Mouse (Mus musculus) inflammation-experienced regulatory T-cells (primary cell): Measurements from ENCODE around the gene Ap4s1. TPM values are rescaled to one million over a fixed set of nuclear protein-coding genes. Genes with fewer than 3 reads are reported as not detected.

Experiments used
- polyA plus RNA-seq, 2 experiments: library from polyadenylated mRNA; unstranded; fragments of 100-300 nt; shearing (Covaris generic); gene quantifications; one replicate each; pipeline ENCODE4 v1.2.1; 2017

Gene Ap4s1
- 10 to 100 TPM; 49.7 to 50.8 TPM for polyA plus RNA-seq

GRCm38 (mm10) chr12:51690893-51691844 is at the start of gene Ap4s1:
TSS of gene Ap4s1 (plus strand) at chr12:51691033.

GRCm38 (mm10) chr12:51691845-51692632 is 1.2 kb downstream of the Ap4s1 start, which contains the start of gene Strn3:
TSS of gene Strn3 (minus strand) at chr12:51691897.

Other genes with a start within 250 kb of the Ap4s1 start
- 1 to 10 TPM in 1 of 2 experiments, under 1 TPM in 1; 0.83 to 8.4 TPM for gene Coch, start 97.7 kb upstream of the Ap4s1 start, polyA plus RNA-seq
- gene Strn3, start 864 bp downstream of the Ap4s1 start, polyA plus RNA-seq: 10 to 100 TPM; 27.2 to 39.0 TPM
- 10 to 100 TPM; 66.4 to 69.0 TPM for gene Hectd1, start 138.5 kb downstream of the Ap4s1 start, polyA plus RNA-seq